Mouse (Mus musculus): ENCODE data around the gene Pitpnm3. TPM values are rescaled to one million over a fixed set of nuclear protein-coding genes. Genes with fewer than 3 reads are reported as not detected.

Pitpnm3 gene
- total RNA-seq, 2 experiments from 2014 or later = 26.0 to 27.9 TPM

DNA sequence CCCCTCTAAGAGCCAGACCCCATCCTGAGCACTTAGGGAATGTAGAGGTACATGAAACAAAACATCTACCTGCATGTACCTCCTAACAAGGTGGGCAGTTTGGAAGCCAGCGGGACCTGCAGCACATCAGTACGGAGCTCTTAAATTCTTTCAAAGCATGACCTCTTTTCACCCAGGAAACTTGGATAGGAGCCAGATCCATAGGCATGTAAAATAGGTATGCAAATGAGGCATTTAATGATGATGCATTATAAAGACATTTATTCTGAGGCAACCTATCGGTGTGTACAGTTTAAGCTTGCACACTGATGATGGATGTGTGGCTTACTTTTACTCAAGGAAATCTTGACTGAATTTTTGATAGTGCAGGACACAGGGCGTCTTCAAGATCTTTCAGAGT lies 120.9 kb downstream of the Pitpnm3 start:
- no peak for DNase-seq

- DNase-seq = no peak
Measured at GRCm38 (mm10) chr11:72011955-72012354, 123.6 kb downstream of the Pitpnm3 start.

- no peak for DNase-seq
Measured at GRCm38 (mm10) chr11:72010940-72011722, 124.4 kb downstream of the Pitpnm3 start.

- no peak for DNase-seq
Measured at GRCm38 (mm10) chr11:72010367-72010766, 125.2 kb downstream of the Pitpnm3 start.

DNA sequence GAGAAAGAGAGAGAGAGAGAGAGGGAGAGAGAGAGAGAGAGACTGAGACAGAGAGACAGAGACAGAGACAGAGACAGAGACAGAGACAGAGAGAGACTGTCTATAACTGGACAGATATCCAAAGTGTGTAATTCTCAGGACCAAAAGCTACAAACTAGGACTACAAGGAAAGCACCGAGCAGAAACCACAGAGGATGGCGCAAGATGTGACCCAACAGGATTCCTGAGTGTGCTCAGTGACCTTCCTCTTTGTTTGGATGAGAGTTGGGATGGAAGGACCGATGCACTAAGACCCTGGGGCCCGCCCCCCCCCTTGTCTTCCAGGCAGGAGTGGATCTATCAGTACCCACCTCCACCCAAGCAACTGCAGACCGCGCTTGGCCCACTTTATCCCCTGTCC lies 130.0 kb downstream of the Pitpnm3 start:
- no peak for DNase-seq

DNA sequence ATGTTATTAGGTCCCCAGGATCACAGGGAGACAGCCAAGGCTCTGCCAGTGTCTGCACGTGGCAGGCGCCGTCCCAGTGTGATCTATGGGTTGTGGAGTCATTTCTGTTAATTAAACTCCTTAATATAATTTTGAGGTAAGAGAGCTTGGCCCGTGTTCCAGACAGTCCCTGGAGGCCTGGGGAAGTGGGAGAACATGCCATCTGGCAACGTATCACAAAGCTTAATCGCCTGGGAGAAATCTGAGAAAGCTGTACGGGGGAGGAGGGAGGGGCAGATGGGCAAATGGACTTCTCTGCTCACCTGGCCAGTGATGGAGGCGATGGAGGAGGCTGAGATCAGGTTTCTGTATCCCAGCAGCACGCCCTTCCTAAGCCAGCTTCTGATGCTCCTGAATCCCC lies 132.4 kb downstream of the Pitpnm3 start:
- no peak for DNase-seq

DNA sequence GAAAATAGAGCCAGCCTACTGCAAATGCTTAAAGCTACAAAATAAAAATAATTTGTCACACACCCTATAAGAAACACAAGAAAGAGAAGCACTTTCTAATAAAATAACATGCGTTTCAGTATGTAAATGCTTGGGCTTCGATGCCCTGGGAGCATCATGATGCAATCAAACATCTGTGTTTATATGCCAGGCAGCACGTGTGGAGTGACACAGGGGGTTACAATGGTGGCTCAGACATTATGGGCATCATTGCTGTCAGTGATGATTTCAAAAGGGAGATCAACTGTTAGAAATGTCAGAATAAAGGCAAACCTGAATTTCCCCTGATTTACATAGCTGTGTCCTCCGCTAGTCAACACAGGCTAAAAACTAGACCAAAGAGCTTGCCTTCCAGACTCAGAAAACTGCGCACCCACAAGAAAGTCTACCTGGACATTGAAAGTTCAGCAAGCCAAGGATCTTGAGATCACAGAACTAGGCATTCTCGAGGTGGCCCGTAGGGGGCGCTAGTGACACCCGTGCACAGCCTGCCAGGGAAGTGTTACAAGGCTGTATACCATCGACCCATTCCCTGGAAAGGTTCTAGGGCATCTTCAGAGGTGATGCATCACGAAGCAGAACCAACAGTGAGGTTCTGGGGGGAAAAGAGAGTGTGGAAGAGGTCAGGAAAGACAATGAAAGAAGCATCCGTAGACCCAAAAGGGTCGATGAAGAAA lies 133.3 kb downstream of the Pitpnm3 start:
- DNase-seq = no peak

DNA sequence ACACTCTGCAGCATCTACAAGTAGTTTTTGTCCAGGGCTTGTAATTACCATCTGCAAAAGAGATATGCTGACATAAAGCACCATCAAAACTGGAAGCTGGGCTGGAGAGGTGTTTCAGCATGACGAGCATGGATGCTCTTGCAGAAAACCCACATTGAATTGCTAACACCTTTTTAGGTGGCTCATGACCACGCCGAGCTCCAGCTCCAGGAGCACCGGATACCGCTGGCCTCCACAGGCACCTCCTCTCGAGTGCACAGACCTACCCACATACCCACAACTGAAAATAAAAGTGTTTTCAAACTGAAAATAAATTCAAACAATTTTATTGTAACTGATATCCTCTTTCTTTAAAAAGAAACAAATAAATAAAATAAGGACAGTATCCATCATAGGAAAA lies 135.4 kb downstream of the Pitpnm3 start:
- DNase-seq = no peak

Other genes with a start within 250 kb of the Pitpnm3 start
- gene Aipl1, start 98.3 kb downstream of the Pitpnm3 start, total RNA-seq (2021) = not detected
- under 1 TPM; 0.45 to 0.63 TPM for gene Pimreg, start 93.7 kb downstream of the Pitpnm3 start, total RNA-seq (2021)
- gene Gm43951, start 71.1 kb upstream of the Pitpnm3 start, total RNA-seq (2021) = 10 to 100 TPM; 11.7 to 12.4 TPM
- 10 to 100 TPM; 25.5 to 30.7 TPM for gene 4933427D14Rik, start 71.7 kb upstream of the Pitpnm3 start, total RNA-seq (2021)
- 10 to 100 TPM; 33.0 to 36.4 TPM for gene Txndc17, start 71.8 kb upstream of the Pitpnm3 start, total RNA-seq (2021)
- gene Med31, start 79.8 kb upstream of the Pitpnm3 start, total RNA-seq (2021) = 10 to 100 TPM; 12.6 to 15.8 TPM
- 1 to 10 TPM; 6.5 to 6.9 TPM for gene Slc13a5, start 131.4 kb upstream of the Pitpnm3 start, total RNA-seq (2021)
- gene Xaf1, start 165.9 kb upstream of the Pitpnm3 start, total RNA-seq (2021) = 1 to 10 TPM; 3.6 to 5.8 TPM
- gene Fbxo39, start 178.7 kb upstream of the Pitpnm3 start, total RNA-seq (2021) = not detected
- gene Tekt1, start 226.7 kb upstream of the Pitpnm3 start, total RNA-seq (2021) = 1 to 10 TPM; 2.2 to 3.1 TPM